Mouse (Mus musculus): ENCODE data around the gene Cbx1. TPM values are rescaled to one million over a fixed set of nuclear protein-coding genes. Genes with fewer than 3 reads are reported as not detected.

Cbx1 gene
- polyA plus RNA-seq, 1 experiment from 2014 or later: 80.2 TPM

DNA sequence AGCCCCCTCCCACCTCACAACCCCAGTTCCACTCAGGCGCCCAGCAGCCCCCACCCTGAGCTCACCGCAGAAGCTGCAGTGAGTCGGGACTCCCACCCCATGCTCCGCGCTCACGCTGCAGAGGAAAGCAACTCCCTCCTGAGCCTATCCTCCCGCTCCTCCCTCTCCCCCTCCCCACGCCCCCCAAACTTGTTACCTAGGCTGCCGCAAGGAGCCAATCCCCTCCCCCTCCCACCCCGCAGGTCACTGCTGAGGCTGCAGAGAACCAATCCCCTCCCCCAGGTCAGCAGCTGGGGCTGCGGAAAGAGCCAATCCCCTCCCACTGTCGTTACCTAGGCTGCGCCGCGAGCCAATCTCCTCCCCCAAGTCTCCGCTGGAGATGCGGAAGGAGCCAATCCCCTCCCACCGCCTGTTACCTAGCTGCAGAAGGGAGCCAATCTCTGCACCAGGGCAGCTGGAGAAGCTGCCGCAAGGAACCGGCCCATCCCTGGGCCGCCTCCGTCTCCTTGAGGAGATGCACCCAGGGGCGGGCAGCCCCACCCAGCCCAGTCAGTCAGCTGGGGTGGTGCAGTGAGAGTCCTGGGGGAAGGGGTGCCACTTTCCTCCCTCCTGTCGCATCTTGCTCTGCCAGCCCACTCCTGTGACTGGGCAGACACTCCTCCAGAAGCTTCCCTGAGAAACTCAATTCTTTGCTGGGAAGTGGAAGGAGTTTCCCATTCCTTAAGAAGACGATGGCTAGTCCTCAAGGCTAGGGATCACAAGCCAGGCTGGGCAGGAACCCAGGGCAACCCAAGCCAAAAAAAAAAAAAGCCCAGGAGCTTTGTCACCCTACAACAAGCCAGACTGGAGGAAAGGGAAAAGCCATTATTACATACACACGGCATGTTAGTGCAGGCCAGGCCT is 35.2 kb downstream of the Cbx1 start:
- peak; percentile 91 for ATAC-seq (ENCODE audit: low read depth)
- H3K36me3 ChIP-seq (ENCODE audit: control insufficient read depth, insufficient read depth, low read length): peaks cover 62% of the 10 kb centered on the region
- no peaks in the 10 kb centered on the region for H3K9me3 ChIP-seq (ENCODE audit: control insufficient read depth, low read length)
- H3K27ac ChIP-seq (replicated peaks; ENCODE audit: low read depth, low read length): peak overlapping the region; percentile 73
- H3K9ac ChIP-seq (ENCODE audit: low read depth, low read length): peak overlapping the region; percentile 62
- peak overlapping the region; percentile 44 for H3K4me3 ChIP-seq (ENCODE audit: low read depth, low read length)
- peaks cover 55% of the 10 kb centered on the region for H3K4me1 ChIP-seq (ENCODE audit: control insufficient read depth, insufficient read depth, low read length)
- DNase-seq (ENCODE audit: low spot score): peak; percentile 97
- under 1% methylated on average over 19 of the region's 26 CpGs for WGBS
- H3K27me3 ChIP-seq (replicated peaks; ENCODE audit: control insufficient read depth, insufficient read depth, low read length): no peaks in the 10 kb centered on the region
- peak overlapping the region; percentile 90 for H3K4me2 ChIP-seq (ENCODE audit: low read depth, low read length)

DNA sequence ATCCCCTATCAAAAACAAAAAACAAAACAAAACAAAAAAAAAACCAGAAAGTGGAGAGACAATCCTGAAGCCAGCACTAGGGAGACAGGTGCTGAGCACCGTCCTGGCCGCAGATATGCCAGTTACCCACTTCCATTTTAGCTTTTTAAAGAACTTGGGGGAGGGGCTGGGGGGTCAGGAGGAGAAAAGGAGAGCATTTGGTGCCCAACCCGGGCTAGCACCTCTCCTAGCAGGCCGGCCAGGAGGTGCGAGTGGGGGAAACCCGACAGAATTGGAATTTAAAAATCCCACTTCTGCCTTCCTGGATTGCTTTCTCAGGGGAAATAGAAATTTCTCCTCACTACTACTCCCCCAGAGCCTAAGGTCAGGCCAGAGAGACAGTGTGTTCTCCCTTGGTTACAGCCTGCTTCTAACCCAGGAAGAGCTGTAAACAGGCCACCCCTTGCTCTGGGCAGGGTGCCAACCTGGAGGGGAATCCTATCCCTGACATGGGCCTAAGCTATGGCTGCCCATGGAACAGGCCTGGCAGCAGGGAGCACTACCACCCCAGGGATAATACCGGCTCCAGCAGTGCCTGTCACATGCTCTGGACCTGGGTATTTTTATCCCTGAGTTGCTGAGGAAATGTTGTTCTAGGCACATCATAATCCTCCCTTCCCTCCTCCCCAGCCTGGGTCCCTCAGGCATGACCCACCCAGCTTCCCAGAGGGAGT is 36.0 kb downstream of the Cbx1 start:
- ATAC-seq (ENCODE audit: low read depth) (no peak), DNase-seq (ENCODE audit: low spot score) (peak; percentile 87)
- no peaks in the 10 kb centered on the region for H3K27me3 ChIP-seq (replicated peaks; ENCODE audit: control insufficient read depth, insufficient read depth, low read length)
- no peaks in the 10 kb centered on the region for H3K9me3 ChIP-seq (ENCODE audit: control insufficient read depth, low read length)
- H3K4me3 ChIP-seq (ENCODE audit: low read depth, low read length): 0 out of 2 replicates have a peak overlapping the region, but pooled peaks have one; percentile 44
- WGBS: 45% methylated on average over 7 of the region's 7 CpGs
- peaks cover 55% of the 10 kb centered on the region for H3K4me1 ChIP-seq (ENCODE audit: control insufficient read depth, insufficient read depth, low read length)
- no peak overlapping the region for H3K9ac ChIP-seq (ENCODE audit: low read depth, low read length)
- peak overlapping the region; percentile 73 for H3K27ac ChIP-seq (replicated peaks; ENCODE audit: low read depth, low read length)
- peaks cover 54% of the 10 kb centered on the region for H3K36me3 ChIP-seq (ENCODE audit: control insufficient read depth, insufficient read depth, low read length)
- H3K4me2 ChIP-seq (ENCODE audit: low read depth, low read length): peak overlapping the region; percentile 90

DNA sequence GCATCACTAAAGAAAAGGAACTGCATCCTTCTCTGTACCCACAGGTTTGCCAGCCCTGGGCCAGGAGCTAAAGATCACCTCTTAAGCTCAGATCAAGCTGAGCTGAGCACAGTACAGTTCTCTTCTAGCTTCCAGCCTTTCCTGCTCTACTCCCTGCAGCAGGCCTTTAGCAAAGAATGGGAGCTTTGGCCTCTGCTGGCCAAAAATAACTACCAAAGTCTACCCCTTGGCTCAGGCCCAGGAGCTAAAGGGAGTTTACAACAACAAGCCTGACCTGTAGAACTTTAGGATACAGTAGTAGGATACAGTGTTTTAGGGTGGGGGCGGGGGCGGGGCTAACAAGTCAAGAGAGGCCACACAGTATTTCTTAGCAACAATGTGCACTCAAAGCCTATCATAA is 37.6 kb downstream of the Cbx1 start:
- peak overlapping the region; percentile 39 for H3K27ac ChIP-seq (replicated peaks; ENCODE audit: low read depth, low read length)
- WGBS: 74% methylated on average over 2 of the region's 2 CpGs
- no peaks in the 10 kb centered on the region for H3K27me3 ChIP-seq (replicated peaks; ENCODE audit: control insufficient read depth, insufficient read depth, low read length)
- H3K9me3 ChIP-seq (ENCODE audit: control insufficient read depth, low read length): no peaks in the 10 kb centered on the region
- ATAC-seq (ENCODE audit: low read depth): no peak
- H3K4me1 ChIP-seq (ENCODE audit: control insufficient read depth, insufficient read depth, low read length): peaks cover 55% of the 10 kb centered on the region
- H3K36me3 ChIP-seq (ENCODE audit: control insufficient read depth, insufficient read depth, low read length): peaks cover 38% of the 10 kb centered on the region
- DNase-seq (ENCODE audit: low spot score): no peak
- H3K4me3 ChIP-seq (ENCODE audit: low read depth, low read length): no peak overlapping the region
- H3K4me2 ChIP-seq (ENCODE audit: low read depth, low read length): peak overlapping the region; percentile 90
- peak overlapping the region; percentile 5 for H3K9ac ChIP-seq (ENCODE audit: low read depth, low read length)

DNA sequence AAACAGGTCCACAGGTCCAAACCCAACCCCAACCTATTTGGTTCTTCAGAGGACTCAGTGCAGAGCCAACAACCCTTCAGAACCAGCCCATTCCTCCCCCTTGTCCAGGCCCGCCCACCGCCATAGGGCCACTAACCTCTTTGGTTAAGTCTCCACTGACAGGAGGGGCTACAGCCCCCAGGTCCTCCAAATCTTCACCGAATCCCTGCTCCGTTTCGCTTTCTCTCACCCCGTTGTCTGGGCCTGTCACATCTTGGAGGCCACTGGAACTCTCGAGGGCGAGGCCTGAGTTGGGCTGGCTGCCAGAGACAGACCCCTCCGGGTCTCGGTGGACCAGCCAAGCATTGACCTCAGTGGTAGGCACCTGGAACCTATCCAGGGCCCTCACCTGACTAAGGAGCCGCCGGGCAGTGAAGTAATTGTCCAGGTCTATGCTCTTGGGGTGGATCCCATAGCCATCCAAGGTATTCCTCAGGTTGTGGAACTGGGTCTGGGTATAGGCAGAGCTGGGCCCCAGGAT is 38.2 kb downstream of the Cbx1 start:
- Histone ChIP-seq H3K27me3 (replicated peaks; ENCODE audit: control insufficient read depth, insufficient read depth, low read length) (no peaks in the 10 kb centered on the region), H3K36me3 (ENCODE audit: control insufficient read depth, insufficient read depth, low read length) (peaks cover 32% of the 10 kb centered on the region), H3K4me3 (ENCODE audit: low read depth, low read length) (peak overlapping the region; percentile 11; the same call in 1 of the 2 replicates), H3K4me1 (ENCODE audit: control insufficient read depth, insufficient read depth, low read length) (peaks cover 55% of the 10 kb centered on the region), H3K27ac (replicated peaks; ENCODE audit: low read depth, low read length) (no peak overlapping the region), H3K4me2 (ENCODE audit: low read depth, low read length) (peak overlapping the region; percentile 90), H3K9me3 (ENCODE audit: control insufficient read depth, low read length) (no peaks in the 10 kb centered on the region), H3K9ac (ENCODE audit: low read depth, low read length) (peak overlapping the region; percentile 5; the same call in 1 of the 2 replicates)
- 80% methylated on average over 12 of the region's 12 CpGs for WGBS
- ATAC-seq (ENCODE audit: low read depth) (no peak), DNase-seq (ENCODE audit: low spot score) (no peak)

DNA sequence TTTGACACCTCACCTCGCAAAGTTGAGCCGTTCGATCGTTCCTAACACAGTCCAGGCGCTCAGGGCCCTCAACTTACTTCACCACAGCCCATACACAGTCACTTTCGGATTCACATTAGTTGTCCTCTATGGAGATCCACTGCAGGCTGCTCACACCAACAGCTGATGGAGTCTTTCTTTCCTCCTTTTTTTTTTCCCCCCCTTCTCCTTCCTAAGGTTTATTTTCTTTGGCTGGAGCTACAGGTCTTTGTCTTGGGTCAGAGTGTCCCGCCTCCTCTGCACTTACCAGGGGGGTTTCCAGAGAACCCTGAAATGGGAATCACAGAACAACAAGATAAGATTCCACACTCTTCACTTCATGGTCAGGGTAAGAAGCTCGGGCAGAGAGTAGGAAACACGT is 39.0 kb downstream of the Cbx1 start:
- Histone ChIP-seq H3K27me3 (replicated peaks; ENCODE audit: control insufficient read depth, insufficient read depth, low read length) (no peaks in the 10 kb centered on the region), H3K9me3 (ENCODE audit: control insufficient read depth, low read length) (no peaks in the 10 kb centered on the region), H3K9ac (ENCODE audit: low read depth, low read length) (peak overlapping the region; percentile 47; the same call in 1 of the 2 replicates), H3K4me3 (ENCODE audit: low read depth, low read length) (0 out of 2 replicates have a peak overlapping the region, but pooled peaks have one; percentile 94), H3K4me1 (ENCODE audit: control insufficient read depth, insufficient read depth, low read length) (peaks cover 54% of the 10 kb centered on the region), H3K36me3 (ENCODE audit: control insufficient read depth, insufficient read depth, low read length) (peaks cover 24% of the 10 kb centered on the region), H3K27ac (replicated peaks; ENCODE audit: low read depth, low read length) (no peak overlapping the region), H3K4me2 (ENCODE audit: low read depth, low read length) (peak overlapping the region; percentile 90; the same call in 1 of the 2 replicates)
- DNase-seq (ENCODE audit: low spot score) (no peak), ATAC-seq (ENCODE audit: low read depth) (no peak)
- WGBS: 70% methylated on average over 9 of the region's 9 CpGs

DNA sequence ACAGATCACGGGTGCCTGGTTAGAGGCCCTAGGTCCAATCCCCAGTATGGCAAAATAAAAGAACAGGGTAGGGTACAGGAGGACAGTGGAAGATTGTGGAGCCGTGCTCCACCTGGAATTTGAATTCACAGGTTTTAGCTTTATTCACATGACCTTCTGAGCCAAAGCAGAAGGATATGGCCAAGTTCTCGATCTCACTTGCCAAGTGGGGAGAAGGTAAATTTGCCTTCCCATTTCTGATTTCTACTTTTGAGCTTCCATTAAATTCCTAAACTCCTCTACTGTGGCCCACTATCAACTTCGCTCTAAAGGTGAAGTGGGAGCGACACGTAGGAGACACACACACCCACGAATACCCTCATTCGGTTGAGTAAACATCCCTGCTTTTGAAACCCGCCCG is 40.0 kb downstream of the Cbx1 start:
- Histone ChIP-seq H3K9me3 (ENCODE audit: control insufficient read depth, low read length) (no peaks in the 10 kb centered on the region), H3K36me3 (ENCODE audit: control insufficient read depth, insufficient read depth, low read length) (peaks cover 23% of the 10 kb centered on the region), H3K9ac (ENCODE audit: low read depth, low read length) (peak overlapping the region; percentile 93), H3K27ac (replicated peaks; ENCODE audit: low read depth, low read length) (peak overlapping the region; percentile 98), H3K4me1 (ENCODE audit: control insufficient read depth, insufficient read depth, low read length) (peaks cover 45% of the 10 kb centered on the region), H3K4me3 (ENCODE audit: low read depth, low read length) (peak overlapping the region; percentile 94), H3K27me3 (replicated peaks; ENCODE audit: control insufficient read depth, insufficient read depth, low read length) (no peaks in the 10 kb centered on the region), H3K4me2 (ENCODE audit: low read depth, low read length) (peak overlapping the region; percentile 90)
- ATAC-seq (ENCODE audit: low read depth): no peak
- 16% methylated on average over 10 of the region's 10 CpGs for WGBS
- no peak for DNase-seq (ENCODE audit: low spot score)

DNA sequence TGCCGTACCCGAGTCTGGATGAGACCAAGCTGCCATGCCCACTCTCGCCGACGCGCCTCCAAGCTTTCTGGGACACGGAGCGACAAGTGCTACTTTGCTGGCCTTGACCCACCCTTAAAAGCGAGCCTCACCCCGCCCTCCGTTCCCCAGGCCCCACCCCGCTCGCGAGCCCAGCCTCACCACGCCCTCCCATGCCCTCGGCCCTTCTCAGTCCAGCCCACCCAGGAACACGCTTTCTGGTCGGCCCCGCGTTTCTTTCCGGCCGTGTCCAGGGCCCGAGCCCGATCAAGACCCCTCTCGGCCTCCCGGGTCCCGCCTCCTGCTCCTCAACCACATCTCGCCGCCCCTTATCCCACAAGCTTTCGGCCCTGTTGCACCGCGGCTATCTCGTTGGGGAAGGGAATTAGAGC is 40.5 kb downstream of the Cbx1 start:
- under 1% methylated on average over 29 of the region's 33 CpGs for WGBS
- H3K4me1 ChIP-seq (ENCODE audit: control insufficient read depth, insufficient read depth, low read length): peaks cover 42% of the 10 kb centered on the region
- H3K27me3 ChIP-seq (replicated peaks; ENCODE audit: control insufficient read depth, insufficient read depth, low read length): no peaks in the 10 kb centered on the region
- H3K4me2 ChIP-seq (ENCODE audit: low read depth, low read length): peak overlapping the region; percentile 90
- peak overlapping the region; percentile 93 for H3K9ac ChIP-seq (ENCODE audit: low read depth, low read length)
- ATAC-seq (ENCODE audit: low read depth): peak; percentile 56
- H3K4me3 ChIP-seq (ENCODE audit: low read depth, low read length): peak overlapping the region; percentile 94
- peak overlapping the region; percentile 98 for H3K27ac ChIP-seq (replicated peaks; ENCODE audit: low read depth, low read length)
- no peaks in the 10 kb centered on the region for H3K9me3 ChIP-seq (ENCODE audit: control insufficient read depth, low read length)
- peaks cover 23% of the 10 kb centered on the region for H3K36me3 ChIP-seq (ENCODE audit: control insufficient read depth, insufficient read depth, low read length)
- peak; percentile 88 for DNase-seq (ENCODE audit: low spot score)

DNA sequence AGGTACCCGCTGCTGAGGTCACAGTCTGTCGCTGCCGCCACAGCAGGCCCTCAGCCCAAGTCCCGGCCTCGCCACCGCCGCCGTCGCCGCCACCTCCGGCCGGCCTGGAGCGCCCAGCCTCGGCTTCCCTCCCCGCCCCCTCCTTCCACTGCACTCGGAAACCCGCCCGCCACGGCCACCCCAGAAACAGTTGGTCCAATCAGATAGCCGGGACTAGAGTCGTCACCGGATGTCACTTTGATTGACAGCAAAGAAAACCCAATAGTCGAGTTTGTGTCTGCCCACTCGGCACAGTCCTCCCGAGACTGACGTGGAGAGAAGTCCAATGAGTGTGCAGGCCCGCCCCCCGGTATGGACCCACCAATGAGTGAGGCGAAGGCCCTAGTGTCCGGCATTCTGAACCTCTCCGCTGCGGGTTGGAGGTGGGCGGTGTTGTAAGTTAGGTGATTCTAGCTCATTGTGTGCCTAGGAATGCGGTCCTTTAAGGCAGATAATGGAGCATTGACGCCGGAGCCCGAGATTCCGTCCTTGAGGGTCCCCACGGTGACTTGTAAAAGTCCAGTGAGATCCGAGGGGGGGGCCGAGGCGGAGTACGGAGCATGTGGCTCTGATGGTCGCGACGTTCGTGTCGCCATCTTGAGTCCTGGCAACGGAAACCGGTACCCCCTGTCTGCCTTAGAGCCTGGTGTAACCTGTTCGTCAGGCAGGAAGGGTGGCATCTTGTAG is 41.0 kb downstream of the Cbx1 start, which contains the start of gene Nfe2l1:
Gene Nfe2l1 (minus strand): TSS at position 156 of the 726 bp plus-strand sequence.
- Histone ChIP-seq H3K4me1 (ENCODE audit: control insufficient read depth, insufficient read depth, low read length) (peaks cover 37% of the 10 kb centered on the region), H3K4me3 (ENCODE audit: low read depth, low read length) (peak within 1 kb of the TSS; percentile 94), H3K9me3 (ENCODE audit: control insufficient read depth, low read length) (no peaks in the 10 kb centered on the region), H3K27ac (replicated peaks; ENCODE audit: low read depth, low read length) (peak within 1 kb of the TSS; percentile 98), H3K9ac (ENCODE audit: low read depth, low read length) (peak within 1 kb of the TSS; percentile 93), H3K27me3 (replicated peaks; ENCODE audit: control insufficient read depth, insufficient read depth, low read length) (no peaks in the 10 kb centered on the region), H3K4me2 (ENCODE audit: low read depth, low read length) (peak within 1 kb of the TSS; percentile 90), H3K36me3 (ENCODE audit: control insufficient read depth, insufficient read depth, low read length) (peaks cover 23% of the 10 kb centered on the region)
- ATAC-seq (ENCODE audit: low read depth) (peak; percentile 100), DNase-seq (ENCODE audit: low spot score) (peak; percentile 100)
- 0% methylated on average over 37 of the region's 51 CpGs for WGBS

All from embryonic facial prominence, embryonic 14.5 days (tissue).